Comparison of ENCODE assay signal across 11 mouse cellular contexts in genomic region chr7:73730430-73731022, GRCm38 (mm10). TPM values are rescaled to one million over a fixed set of nuclear protein-coding genes. Genes with fewer than 3 reads are reported as not detected.
DNase-seq lines count a peak whose midpoint lies in the region; ATAC-seq lines count a peak whose summit lies in the region.
"Had no signal": no experiment of that assay in that cellular context is flagged by ENCODE, and none has a peak within 500 bp of the region (broad histone marks: within the 10 kb centered on the region; RNA-seq: fewer than 3 reads in every experiment).

No protein-coding gene starts in this region.

- peak overlapping the region; percentile 54; the same call in 1 of the 2 replicates for H3K27ac ChIP-seq in hindbrain, embryonic 15.5 days (replicated peaks)
- H3K27ac ChIP-seq in hindbrain, embryonic 11.5 days (ENCODE audit: low read depth, low read length), result no peak overlapping the region
- no peak overlapping the region for H3K27ac ChIP-seq in midbrain, embryonic 11.5 days (ENCODE audit: low read depth, low read length)
- no peak overlapping the region for H3K27ac ChIP-seq in midbrain, embryonic 16.5 days (ENCODE audit: low read length)
- H3K27ac ChIP-seq: limb, embryonic 12.5 days had no signal

- intact Hi-C loops in gastrocnemius, postnatal 36 days (cut with DNase I), result no loop called here

- 0 out of 2 replicates have a peak, but pooled peaks cover 3% of the 10 kb centered on the region for H3K4me1 ChIP-seq in hindbrain, embryonic 15.5 days (replicated peaks)
- H3K4me1 ChIP-seq in hindbrain, embryonic 11.5 days (replicated peaks; ENCODE audit: control insufficient read depth, insufficient read depth, low read length), result no peaks in the 10 kb centered on the region
- no peaks in the 10 kb centered on the region for H3K4me1 ChIP-seq in midbrain, embryonic 11.5 days (ENCODE audit: control insufficient read depth, insufficient read depth, low read length)
- no peaks in the 10 kb centered on the region for H3K4me1 ChIP-seq in midbrain, embryonic 16.5 days (ENCODE audit: control insufficient read depth, insufficient read depth, low read length)

- H3K4me3 ChIP-seq in hindbrain, embryonic 15.5 days, result no peak overlapping the region
- H3K4me3 ChIP-seq in hindbrain, embryonic 11.5 days (ENCODE audit: low read depth, low read length), result no peak overlapping the region
- no peak overlapping the region for H3K4me3 ChIP-seq in midbrain, embryonic 11.5 days (ENCODE audit: low read depth, low read length)
- H3K4me3 ChIP-seq in midbrain, embryonic 16.5 days (ENCODE audit: low read depth, low read length), result no peak overlapping the region
- H3K4me3 ChIP-seq: limb, embryonic 12.5 days had no signal

- no peaks in the 10 kb centered on the region for H3K9me3 ChIP-seq in hindbrain, embryonic 15.5 days
- H3K9me3 ChIP-seq in hindbrain, embryonic 11.5 days (ENCODE audit: control insufficient read depth, low read length), result no peaks in the 10 kb centered on the region
- no peaks in the 10 kb centered on the region; the same call in 1 of the 2 replicates for H3K9me3 ChIP-seq in midbrain, embryonic 11.5 days (ENCODE audit: control insufficient read depth, low read length)
- no peaks in the 10 kb centered on the region for H3K9me3 ChIP-seq in midbrain, embryonic 16.5 days (replicated peaks; ENCODE audit: control insufficient read depth, low read length, poor library complexity, severe bottlenecking)
- H3K9me3 ChIP-seq: limb, embryonic 12.5 days had no signal

- no peaks in the 10 kb centered on the region for H3K36me3 ChIP-seq in hindbrain, embryonic 15.5 days
- no peaks in the 10 kb centered on the region for H3K36me3 ChIP-seq in hindbrain, embryonic 11.5 days (ENCODE audit: control insufficient read depth, insufficient read depth, low read length)
- H3K36me3 ChIP-seq in midbrain, embryonic 11.5 days (ENCODE audit: control insufficient read depth, insufficient read depth, low read length), result no peaks in the 10 kb centered on the region
- H3K36me3 ChIP-seq in midbrain, embryonic 16.5 days (ENCODE audit: control insufficient read depth, insufficient read depth, low read length), result no peaks in the 10 kb centered on the region
- H3K36me3 ChIP-seq: limb, embryonic 12.5 days had no signal

- H3K27me3 ChIP-seq in hindbrain, embryonic 15.5 days, result no peaks in the 10 kb centered on the region
- H3K27me3 ChIP-seq in hindbrain, embryonic 11.5 days (ENCODE audit: control insufficient read depth, insufficient read depth, low read length), result no peaks in the 10 kb centered on the region
- no peaks in the 10 kb centered on the region for H3K27me3 ChIP-seq in midbrain, embryonic 11.5 days (ENCODE audit: control insufficient read depth, insufficient read depth, low read length)
- H3K27me3 ChIP-seq in midbrain, embryonic 16.5 days (ENCODE audit: control insufficient read depth, insufficient read depth, low read depth, low read length), result no peaks in the 10 kb centered on the region; the same call in 1 of the 2 replicates
- H3K27me3 ChIP-seq: limb, embryonic 12.5 days had no signal

- peak; percentile 45 for DNase-seq in embryo, embryonic 10 days (ENCODE audit: low spot score)
- no peak for DNase-seq in embryo, embryonic 9.5 days (ENCODE audit: extremely low spot score)
- DNase-seq in hindbrain, embryonic 11.5 days (ENCODE audit: low spot score), result no peak
- peak; percentile 69 for DNase-seq in midbrain, embryonic 11.5 days (ENCODE audit: low spot score, missing footprints)
- DNase-seq in spleen, postnatal 36 days (ENCODE audit: low spot score in 2 of 2), result no peak
- DNase-seq in gastrocnemius, postnatal 36 days, result no peak
- DNase-seq: cerebellum, postnatal 36 days; right cerebral cortex, postnatal 14 days had no signal

- whole genome bisulfite sequencing in hindbrain, embryonic 15.5 days, result 59% methylated on average over 10 of the region's 10 CpGs
- WGBS in hindbrain, embryonic 11.5 days, result 63% methylated on average over 10 of the region's 10 CpGs
- WGBS in midbrain, embryonic 11.5 days, result 62% methylated on average over 10 of the region's 10 CpGs
- 57% methylated on average over 10 of the region's 10 CpGs for WGBS in midbrain, embryonic 16.5 days

- H3K4me2 ChIP-seq in hindbrain, embryonic 15.5 days, result no peak overlapping the region
- no peak overlapping the region for H3K4me2 ChIP-seq in hindbrain, embryonic 11.5 days (replicated peaks; ENCODE audit: low read depth, low read length)
- no peak overlapping the region for H3K4me2 ChIP-seq in midbrain, embryonic 11.5 days
- no peak overlapping the region for H3K4me2 ChIP-seq in midbrain, embryonic 16.5 days (ENCODE audit: low read length)
- H3K4me2 ChIP-seq: limb, embryonic 12.5 days had no signal

- ATAC-seq in hindbrain, embryonic 15.5 days (ENCODE audit: low FRiP score, low read depth), result peak; percentile 45; the same call in 1 of the 2 replicates
- ATAC-seq in hindbrain, embryonic 11.5 days (ENCODE audit: low FRiP score), result no peak
- ATAC-seq in midbrain, embryonic 11.5 days (ENCODE audit: low FRiP score), result no peak
- no peak for ATAC-seq in midbrain, embryonic 16.5 days

- H3K9ac ChIP-seq in hindbrain, embryonic 15.5 days, result no peak overlapping the region
- H3K9ac ChIP-seq in hindbrain, embryonic 11.5 days (ENCODE audit: low read depth, low read length), result no peak overlapping the region
- H3K9ac ChIP-seq in midbrain, embryonic 11.5 days (ENCODE audit: low read length), result no peak overlapping the region
- H3K9ac ChIP-seq in midbrain, embryonic 16.5 days (ENCODE audit: low read depth, low read length), result no peak overlapping the region
- H3K9ac ChIP-seq: limb, embryonic 12.5 days had no signal

RNA-seq across cellular contexts. Expression of gene Fam174b, which starts 9.6 kb away (rescaled TPM):
- 40.2 and 40.6 TPM in 2 replicates for polyA plus RNA-seq in hindbrain, embryonic 15.5 days (2015; fragmentation: Nextera tagmentation; extraction: Ambion mirVana)
- 28.4 and 29.4 TPM in 2 replicates for polyA plus RNA-seq in hindbrain, embryonic 11.5 days (2014; fragmentation: Nextera tagmentation; extraction: Ambion mirVana)
- 28.9 and 36.3 TPM in 2 replicates for polyA plus RNA-seq in midbrain, embryonic 11.5 days (2014; fragmentation: Nextera tagmentation; extraction: Ambion mirVana)
- polyA plus RNA-seq in midbrain, embryonic 16.5 days (2015; fragmentation: Nextera tagmentation; extraction: Ambion mirVana), result 33.8 and 35.9 TPM in 2 replicates
- total RNA-seq in gastrocnemius, postnatal 36 days (2021), result 1 to 10 TPM; 1.3 to 2.3 TPM

Comparison
In these comparisons a context has a peak if more than half of its experiments do, and no peak if none do; other contexts are left out.
1. DNase-seq: peak in embryo, embryonic 10 days (single experiment) and midbrain, embryonic 11.5 days (single experiment); none in embryo, embryonic 9.5 days (single experiment), hindbrain, embryonic 11.5 days (single experiment), spleen, postnatal 36 days (0 of 2) and gastrocnemius, postnatal 36 days (0 of 2).